Mouse (Mus musculus) CH12.LX (cell line): ENCODE results near the gene Casr. TPM values are rescaled to one million over a fixed set of nuclear protein-coding genes. Genes with fewer than 3 reads are reported as not detected.

ENCODE experiments used
- DNase-seq: peaks from one replicate; pipeline ENCODE4 v3.0.0-alpha.2; 2013; ENCODE audit errors: extremely low read depth
- H3K27ac ChIP-seq: 2 replicates; pipeline ENCODE4 v1.5.1; 2012; ENCODE audit warnings: low read depth, mild to moderate bottlenecking, control low read depth, moderate library complexity; ENCODE audit not compliant: insufficient read depth
- H3K27me3 ChIP-seq: replicated peaks from 2 replicates; pipeline ENCODE3; 2012; ENCODE audit warnings: inconsistent platforms
- H3K36me3 ChIP-seq, 2 experiments: replicated peaks in 1 of 2; 2 replicates each; pipeline versions ENCODE3 to v1.6.1; 2012; ENCODE audit warnings: inconsistent platforms in 1 of 2, low read length in 1 of 2, mild to moderate bottlenecking in 1 of 2, mixed read lengths in 1 of 2, moderate library complexity in 1 of 2; ENCODE audit not compliant: control insufficient read depth in 1 of 2, insufficient read depth in 1 of 2
- H3K4me1 ChIP-seq, 2 experiments: 2 replicates each; pipeline ENCODE4 v1.6.1; 2012; ENCODE audit warnings: inconsistent platforms in 1 of 2, moderate library complexity in 1 of 2; ENCODE audit not compliant: insufficient read depth in 2 of 2, control insufficient read depth in 1 of 2
- H3K4me2 ChIP-seq: 2 replicates; pipeline ENCODE4 v1.6.1; 2012; ENCODE audit warnings: low read depth, mild to moderate bottlenecking, control low read depth; ENCODE audit not compliant: poor library complexity, insufficient read depth, severe bottlenecking
- H3K4me3 ChIP-seq, 3 experiments: fragments of 150-350 bp in 1 of 3; sonication (generic) in 1 of 3; replicated peaks in 1 of 3; 2 replicates each; pipeline versions ENCODE3 to v1.5.1; 2011 to 2012; ENCODE audit warnings: low read depth in 2 of 3, low read length in 2 of 3, mild to moderate bottlenecking in 2 of 3, moderate library complexity in 2 of 3, control low read depth in 1 of 3, improper control_type of control experiment in 1 of 3, inconsistent platforms in 1 of 3, mixed read lengths in 1 of 3; ENCODE audit not compliant: poor library complexity in 1 of 3
- H3K79me2 ChIP-seq: replicated peaks from 2 replicates; pipeline ENCODE4 v1.6.1; 2012; ENCODE audit warnings: mild to moderate bottlenecking, moderate library complexity; ENCODE audit not compliant: control insufficient read depth, poor library complexity, insufficient read depth, severe bottlenecking; ENCODE audit errors: extremely low read depth
- H3K9ac ChIP-seq: 2 replicates; pipeline ENCODE4 v1.6.1; 2012; ENCODE audit warnings: low read depth, mild to moderate bottlenecking, control low read depth, moderate library complexity; ENCODE audit not compliant: insufficient read depth
- H3K9me3 ChIP-seq: replicated peaks from 2 replicates; pipeline ENCODE3; 2012; ENCODE audit warnings: low read length, inconsistent platforms, mixed read lengths
- CTCF ChIP-seq, 2 experiments: IDR thresholded peaks in 1 of 2; conservative IDR thresholded peaks in 1 of 2; 2 replicates each; pipeline ENCODE4 v1.5.1; 2011 to 2012; ENCODE audit warnings: low read depth in 2 of 2, low read length in 2 of 2, improper control_type of control experiment in 1 of 2, inconsistent platforms in 1 of 2, mild to moderate bottlenecking in 1 of 2, moderate library complexity in 1 of 2
- ELF1 ChIP-seq: IDR thresholded peaks from 2 replicates; pipeline ENCODE4 v1.6.1; 2014; ENCODE audit warnings: low read depth, mild to moderate bottlenecking, inconsistent platforms, low read length, improper control_type of control experiment
- GABPA ChIP-seq: IDR thresholded peaks from 2 replicates; pipeline ENCODE4 v1.6.1; 2012; ENCODE audit warnings: low read depth, low read length, improper control_type of control experiment, inconsistent platforms; ENCODE audit not compliant: insufficient replicate concordance
- MEF2A ChIP-seq: IDR thresholded peaks from 2 replicates; pipeline ENCODE4 v1.6.1; 2014; ENCODE audit warnings: low read depth, mild to moderate bottlenecking, inconsistent platforms, low read length, improper control_type of control experiment, borderline replicate concordance
- POLR2A ChIP-seq: IDR thresholded peaks from 2 replicates; pipeline ENCODE4 v1.6.1; 2011; ENCODE audit warnings: low read depth, mild to moderate bottlenecking, improper control_type of control experiment, low read length
- RAD21 ChIP-seq: IDR thresholded peaks from 2 replicates; pipeline ENCODE4 v1.6.1; 2011; ENCODE audit warnings: low read depth, mild to moderate bottlenecking, low read length, improper control_type of control experiment, moderate library complexity
- SMC3 ChIP-seq: IDR thresholded peaks from 2 replicates; pipeline ENCODE4 v1.6.1; 2011; ENCODE audit warnings: low read depth, low read length, improper control_type of control experiment
- USF1 ChIP-seq: IDR thresholded peaks from 2 replicates; pipeline ENCODE4 v1.6.1; 2014; ENCODE audit warnings: low read depth, mild to moderate bottlenecking, inconsistent platforms, low read length, improper control_type of control experiment
- ZMIZ1 ChIP-seq: IDR thresholded peaks from 2 replicates; pipeline ENCODE4 v1.6.1; 2012; ENCODE audit warnings: low read depth, mild to moderate bottlenecking, inconsistent platforms, low read length, improper control_type of control experiment
- dilution Hi-C: fragments of 300-500 bp; cut with MboI; formaldehyde crosslinking; loops from 2 replicates; pipeline ENCODE4 v1.14.3; 2020; ENCODE audit warnings: low sequenced_read_pairs; ENCODE audit not compliant: extremely low pct_unique_long_range_greater_than_20kb, extremely low pct_ligation_motif_present
- in situ Hi-C: fragments of 300-500 bp; cut with MboI; formaldehyde crosslinking; loops from 3 replicates; pipeline ENCODE4 v1.14.3; 2019; ENCODE audit warnings: low sequenced_read_pairs, low pct_ligation_motif_present, low pct_unique_long_range_greater_than_20kb, mixed read lengths
- polyA plus RNA-seq: library from polyadenylated mRNA; unstranded; fragments of >175 nt; gene quantifications from 2 replicates; pipeline ENCODE4 v1.2.1, GENCODE M21; 2012; ENCODE audit warnings: low read depth; ENCODE audit not compliant: insufficient read length
- total RNA-seq, 2 experiments: library from RNA; depleted of rRNA; stranded (reverse); fragments of 300-350 nt in 1 of 2; fragments of >200 nt in 1 of 2; gene quantifications; 2 replicates each; pipeline ENCODE4 v1.2.3; 2012 to 2014

The Casr gene
- total and polyA plus RNA-seq, 3 experiments = 0.35 to 0.63 (median 0.59) TPM

DNA sequence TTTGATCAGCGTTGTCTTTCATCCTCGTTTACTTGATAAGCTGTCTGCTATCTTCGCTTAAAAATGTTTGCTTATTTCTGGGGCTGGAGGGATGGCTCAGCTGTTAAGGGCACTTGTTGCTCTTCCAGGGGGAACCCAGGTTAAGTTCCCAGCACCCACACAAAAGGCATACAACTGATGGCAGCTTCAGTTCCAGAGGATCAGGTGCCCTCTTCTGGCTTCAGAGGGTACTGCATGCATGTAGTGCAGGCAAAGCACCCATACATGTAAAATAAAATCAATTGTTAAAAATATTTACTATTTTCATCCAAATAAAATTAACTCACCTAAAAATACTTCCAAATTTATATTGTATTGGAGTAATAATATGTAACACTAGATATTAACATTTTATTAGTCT lies 8.3 kb downstream of the Casr start:
- Histone ChIP-seq H3K27ac (no peak overlapping the region), H3K4me2 (no peak overlapping the region)
- TF ChIP-seq SMC3 = peak; percentile 72
- no peak for TF ChIP-seq ZMIZ1
- TF ChIP-seq RAD21 = peak; percentile 51
- peak; percentile 61 to 63 for TF ChIP-seq CTCF (conservative IDR thresholded peaks at IDR 0.05 in 1 of 2, IDR thresholded peaks at IDR 0.05 in 1 of 2; ENCODE audit: low read depth in 2 of 2, low read length in 2 of 2)
- TF ChIP-seq, all 38 proteins: peak for 3
- no peak overlapping the region for H3K9ac ChIP-seq
- H3K79me2 ChIP-seq = no peaks in the 10 kb centered on the region
- dilution Hi-C loops (no loop called here), in situ Hi-C loops (no loop called here)
- H3K9me3 ChIP-seq = peaks cover 8% of the 10 kb centered on the region
- H3K4me3 ChIP-seq = no peak overlapping the region
- H3K36me3 ChIP-seq = no peaks in the 10 kb centered on the region
- no peak for DNase-seq
- no peaks in the 10 kb centered on the region for H3K27me3 ChIP-seq
- peaks cover 0 to 5% of the 10 kb centered on the region in 2 experiments; a peak in 1 of 4 replicates for H3K4me1 ChIP-seq

DNA sequence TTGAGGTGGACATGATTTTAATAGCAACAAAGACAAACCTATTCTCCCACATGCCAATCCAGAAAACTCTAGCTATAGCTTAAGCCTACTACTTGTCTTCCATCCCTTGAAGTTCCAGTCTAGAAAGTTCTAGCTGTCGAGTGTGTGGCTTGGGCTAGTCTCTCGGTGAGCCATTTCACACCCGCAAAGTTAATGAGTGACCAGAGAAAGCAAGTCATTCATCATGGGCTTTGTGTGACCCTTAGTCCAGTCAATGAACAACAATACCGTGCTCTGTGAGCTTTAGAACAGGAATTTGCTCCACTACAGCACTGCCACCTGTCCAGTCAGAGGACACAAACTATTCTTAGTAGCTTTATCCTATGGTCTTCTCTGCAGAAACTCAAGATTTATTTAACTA lies 16.6 kb downstream of the Casr start:
- in situ Hi-C loops (no loop called here), dilution Hi-C loops (no loop called here)
- Histone ChIP-seq H3K79me2 (no peaks in the 10 kb centered on the region), H3K4me2 (no peak overlapping the region), H3K9ac (no peak overlapping the region), H3K36me3 (no peaks in the 10 kb centered on the region), H3K4me1 (peaks cover 2 to 20% of the 10 kb centered on the region in 2 experiments; a peak in 2 of 4 replicates), H3K27ac (no peak overlapping the region), H3K4me3 (no peak overlapping the region), H3K9me3 (no peaks in the 10 kb centered on the region), H3K27me3 (no peaks in the 10 kb centered on the region)
- TF ChIP-seq GABPA = no peak
- DNase-seq = no peak

- Histone ChIP-seq H3K9me3 (no peaks in the 10 kb centered on the region), H3K27ac (no peak overlapping the region), H3K4me3 (no peak overlapping the region), H3K9ac (no peak overlapping the region), H3K4me1 (peaks cover 11 to 28% of the 10 kb centered on the region in 2 experiments), H3K4me2 (no peak overlapping the region), H3K79me2 (no peaks in the 10 kb centered on the region), H3K27me3 (no peaks in the 10 kb centered on the region), H3K36me3 (no peaks in the 10 kb centered on the region)
- in situ Hi-C loops = no loop called here
- TF ChIP-seq USF1 = no peak
- no peak for TF ChIP-seq ELF1
- no peak for TF ChIP-seq MEF2A
- TF ChIP-seq POLR2A = no peak
- no peak for DNase-seq
- dilution Hi-C loops = no loop called here
These were observed 18.9 kb downstream of the Casr start for GRCm38 (mm10) chr16:36543091-36543490.
